Mouse (Mus musculus) liver, postnatal 0 days (tissue): ENCODE data around the gene Rint1.

Experiments
- CTCF ChIP-seq: sonication (generic); IDR thresholded peaks from 2 replicates; pipeline ENCODE4 v1.5.1; 2016; ENCODE audit warnings: antibody characterized with exemption, low read depth
- EP300 ChIP-seq: IDR thresholded peaks from 2 replicates; pipeline ENCODE4 v1.6.1; 2016; ENCODE audit warnings: antibody characterized with exemption, low read depth, mild to moderate bottlenecking

GRCm38 (mm10) chr5:23838158-23838557 is 50.6 kb downstream of the Rint1 start:
- TF ChIP-seq EP300: no peak
- no peak for TF ChIP-seq CTCF
